Mouse (Mus musculus) limb, embryonic 11.5 days (tissue): ENCODE data around the gene Mmp11. TPM values are rescaled to one million over a fixed set of nuclear protein-coding genes. Genes with fewer than 3 reads are reported as not detected.

Experiments used
- ATAC-seq: fragments of 200-750 bp; cut with Nextera tagmentation; 2 replicates; pipeline ENCODE4 v1.8.0; 2017; ENCODE audit warnings: low read depth; ENCODE audit not compliant: insufficient number of reproducible peaks, low FRiP score, low TSS enrichment
- DNase-seq: peaks from one replicate; pipeline ENCODE4 v3.0.0-alpha.2; 2015; ENCODE audit warnings: low spot score
- H3K27ac ChIP-seq: fragments of 300-500 bp; sonication (generic); replicated peaks from 2 replicates; pipeline ENCODE4 v1.5.1; 2014; ENCODE audit warnings: low read depth, mild to moderate bottlenecking, low read length
- H3K27me3 ChIP-seq: fragments of 300-500 bp; sonication (generic); 2 replicates; pipeline ENCODE4 v1.6.1; 2014; ENCODE audit warnings: mild to moderate bottlenecking, low read length, mixed read lengths; ENCODE audit not compliant: control insufficient read depth, insufficient read depth
- H3K36me3 ChIP-seq: fragments of 300-500 bp; sonication (generic); 2 replicates; pipeline ENCODE4 v1.6.1; 2014; ENCODE audit warnings: mild to moderate bottlenecking, low read length, moderate library complexity, mixed read lengths; ENCODE audit not compliant: control insufficient read depth, insufficient read depth
- H3K4me1 ChIP-seq: fragments of 300-500 bp; sonication (generic); 2 replicates; pipeline ENCODE4 v1.6.1; 2014; ENCODE audit warnings: low read length, mixed read lengths; ENCODE audit not compliant: control insufficient read depth, insufficient read depth
- H3K4me2 ChIP-seq: fragments of 300-500 bp; sonication (generic); 2 replicates; pipeline ENCODE4 v1.6.1; 2014; ENCODE audit warnings: low read depth, mild to moderate bottlenecking, moderate library complexity; ENCODE audit not compliant: severe bottlenecking
- H3K4me3 ChIP-seq: fragments of 300-500 bp; sonication (generic); 2 replicates; pipeline ENCODE4 v1.5.1; 2014; ENCODE audit warnings: low read depth, low read length
- H3K9ac ChIP-seq: fragments of 300-500 bp; sonication (generic); 2 replicates; pipeline ENCODE4 v1.6.1; 2014; ENCODE audit warnings: mild to moderate bottlenecking, low read length
- H3K9me3 ChIP-seq: fragments of 300-500 bp; sonication (generic); 2 replicates; pipeline ENCODE4 v1.6.1; 2016; ENCODE audit warnings: low read length; ENCODE audit not compliant: control insufficient read depth
- WGBS: fragments of 180-500 bp; shearing (Covaris S2); extraction: QIAGEN DNeasy Blood & Tissue Kit; methylation state at CpG from one replicate; pipeline ENCODE4 v1.1.7; 2014; 5-methylcytosine and 5-hydroxymethylcytosine counted together
- polyA plus RNA-seq: library from polyadenylated mRNA; unstranded; fragments of >200 nt; fragmentation: Nextera tagmentation; extraction: Ambion mirVana; gene quantifications from 2 replicates; pipeline ENCODE4 v1.2.1, GENCODE M21; 2014

Gene Mmp11
- polyA plus RNA-seq, 1 experiment from 2014 or later = 66.1 TPM

- peak overlapping the region; percentile 76 for H3K4me2 ChIP-seq
- no peaks in the 10 kb centered on the region for H3K36me3 ChIP-seq
- no peaks in the 10 kb centered on the region for H3K9me3 ChIP-seq
- H3K9ac ChIP-seq = peak overlapping the region; percentile 54
- no peaks in the 10 kb centered on the region for H3K27me3 ChIP-seq
- H3K27ac ChIP-seq = no peak overlapping the region
- peaks cover 3% of the 10 kb centered on the region; the same call in 1 of the 2 replicates for H3K4me1 ChIP-seq
- DNase-seq (peak; percentile 64), ATAC-seq (0 out of 2 replicates have a peak, but pooled peaks have one; percentile 27)
- peak overlapping the region; percentile 40 for H3K4me3 ChIP-seq
- WGBS = 1% methylated on average over 22 of the region's 23 CpGs
Measured at GRCm38 (mm10) chr10:75950791-75951210, 14.5 kb upstream of the Mmp11 start.

- H3K9ac ChIP-seq = no peak overlapping the region
- ATAC-seq (no peak), DNase-seq (no peak)
- WGBS = 75% methylated on average over 22 of the region's 22 CpGs
- no peaks in the 10 kb centered on the region for H3K27me3 ChIP-seq
- H3K36me3 ChIP-seq = no peaks in the 10 kb centered on the region
- no peak overlapping the region for H3K27ac ChIP-seq
- no peak overlapping the region for H3K4me2 ChIP-seq
- H3K9me3 ChIP-seq = no peaks in the 10 kb centered on the region
- no peak overlapping the region for H3K4me3 ChIP-seq
- H3K4me1 ChIP-seq = peaks cover 3% of the 10 kb centered on the region; the same call in 1 of the 2 replicates
Measured at GRCm38 (mm10) chr10:75949053-75950045, 13.1 kb upstream of the Mmp11 start.

- DNase-seq = no peak
- Histone ChIP-seq H3K27me3 (no peaks in the 10 kb centered on the region), H3K4me1 (peaks cover 3% of the 10 kb centered on the region; the same call in 1 of the 2 replicates), H3K9ac (no peak overlapping the region), H3K9me3 (no peaks in the 10 kb centered on the region), H3K4me3 (no peak overlapping the region), H3K4me2 (no peak overlapping the region), H3K27ac (no peak overlapping the region), H3K36me3 (no peaks in the 10 kb centered on the region)
- ATAC-seq = no peak
- WGBS = 85% methylated on average over 5 of the region's 5 CpGs
Measured at GRCm38 (mm10) chr10:75948079-75948478, 11.8 kb upstream of the Mmp11 start.

- Histone ChIP-seq H3K4me1 (peaks cover 3% of the 10 kb centered on the region; the same call in 1 of the 2 replicates), H3K27ac (no peak overlapping the region), H3K4me2 (no peak overlapping the region), H3K27me3 (no peaks in the 10 kb centered on the region), H3K4me3 (no peak overlapping the region), H3K9me3 (no peaks in the 10 kb centered on the region), H3K36me3 (no peaks in the 10 kb centered on the region), H3K9ac (no peak overlapping the region)
- ATAC-seq (no peak), DNase-seq (no peak)
- 82% methylated on average over 7 of the region's 7 CpGs for WGBS
Measured at GRCm38 (mm10) chr10:75945896-75946295, 9.6 kb upstream of the Mmp11 start.

GRCm38 (mm10) chr10:75945213-75945612 lies 8.9 kb upstream of the Mmp11 start:
- 91% methylated on average over 7 of the region's 7 CpGs for WGBS
- H3K27me3 ChIP-seq = no peaks in the 10 kb centered on the region
- DNase-seq (no peak), ATAC-seq (no peak)
- no peak overlapping the region for H3K4me3 ChIP-seq
- H3K9me3 ChIP-seq = no peaks in the 10 kb centered on the region
- H3K9ac ChIP-seq = no peak overlapping the region
- H3K27ac ChIP-seq = no peak overlapping the region
- H3K36me3 ChIP-seq = no peaks in the 10 kb centered on the region
- no peak overlapping the region for H3K4me2 ChIP-seq
- no peaks in the 10 kb centered on the region for H3K4me1 ChIP-seq

GRCm38 (mm10) chr10:75944066-75944772 lies 7.9 kb upstream of the Mmp11 start:
- DNase-seq (no peak), ATAC-seq (no peak)
- H3K4me3 ChIP-seq = no peak overlapping the region
- peaks cover 2% of the 10 kb centered on the region; the same call in 1 of the 2 replicates for H3K27me3 ChIP-seq
- no peak overlapping the region for H3K9ac ChIP-seq
- 51% methylated on average over 11 of the region's 11 CpGs for WGBS
- H3K27ac ChIP-seq = no peak overlapping the region
- H3K4me1 ChIP-seq = no peaks in the 10 kb centered on the region
- H3K36me3 ChIP-seq = no peaks in the 10 kb centered on the region
- H3K9me3 ChIP-seq = no peaks in the 10 kb centered on the region
- H3K4me2 ChIP-seq = no peak overlapping the region

- H3K9ac ChIP-seq = no peak within 1 kb of the TSS
- ATAC-seq = no peak
- DNase-seq = no peak
- no peaks in the 10 kb centered on the region for H3K4me1 ChIP-seq
- H3K27me3 ChIP-seq = peaks cover 6% of the 10 kb centered on the region; the same call in 1 of the 2 replicates
- H3K9me3 ChIP-seq = no peaks in the 10 kb centered on the region
- H3K27ac ChIP-seq = no peak within 1 kb of the TSS
- no peak within 1 kb of the TSS for H3K4me2 ChIP-seq
- no peak within 1 kb of the TSS for H3K4me3 ChIP-seq
- no peaks in the 10 kb centered on the region for H3K36me3 ChIP-seq
- 83% methylated on average over 15 of the region's 15 CpGs for WGBS
Measured at GRCm38 (mm10) chr10:75942736-75943477, 6.6 kb upstream of the Mmp11 start, which contains the start of gene Vpreb3. Vpreb3 (plus strand) TSS chr10:75943057.
